Mouse (Mus musculus): ENCODE results near the gene Cuedc1. TPM values are rescaled to one million over a fixed set of nuclear protein-coding genes. Genes with fewer than 3 reads are reported as not detected.

Gene Cuedc1
- polyA plus RNA-seq, 1 experiment: 53.2 TPM

DNA sequence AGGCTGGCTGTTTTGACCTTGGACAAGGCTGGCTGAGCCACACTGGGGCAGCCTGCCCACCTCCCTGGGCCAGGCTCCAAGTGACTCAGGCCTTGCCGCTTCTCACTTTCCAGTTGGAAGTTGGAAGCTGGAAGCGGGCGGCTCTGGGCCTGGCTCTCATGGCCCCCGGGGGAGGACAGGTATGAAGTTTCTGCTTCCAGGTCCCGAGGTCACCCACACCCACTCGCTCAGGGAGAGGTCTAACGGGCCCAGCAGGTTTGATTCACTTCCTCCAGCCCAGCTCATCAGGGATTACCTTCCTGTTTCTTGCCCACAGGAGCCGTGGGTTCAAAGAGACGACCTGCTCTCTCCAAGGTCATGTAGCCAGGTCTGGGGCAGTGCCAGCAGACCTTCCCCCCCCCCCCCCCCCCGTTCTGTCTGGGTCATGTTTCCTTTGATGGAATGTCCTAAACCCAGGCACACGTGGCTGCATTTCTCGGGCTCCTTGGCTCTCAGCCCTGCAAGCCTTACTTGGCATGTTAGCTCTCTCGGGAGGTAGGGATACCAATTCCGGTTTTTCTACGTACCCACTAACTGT lies 67.0 kb downstream of the Cuedc1 start:
- DNase-seq (ENCODE audit: low read depth): peak; percentile 44
- TF ChIP-seq CTCF (IDR thresholded peaks at IDR 0.05; ENCODE audit: borderline replicate concordance, extremely low read depth, insufficient read depth, insufficient read length): no peak
- TF ChIP-seq POLR2A (IDR thresholded peaks at IDR 0.05; ENCODE audit: borderline replicate concordance, extremely low read depth, insufficient read depth, insufficient read length, poor library complexity, severe bottlenecking): no peak

DNA sequence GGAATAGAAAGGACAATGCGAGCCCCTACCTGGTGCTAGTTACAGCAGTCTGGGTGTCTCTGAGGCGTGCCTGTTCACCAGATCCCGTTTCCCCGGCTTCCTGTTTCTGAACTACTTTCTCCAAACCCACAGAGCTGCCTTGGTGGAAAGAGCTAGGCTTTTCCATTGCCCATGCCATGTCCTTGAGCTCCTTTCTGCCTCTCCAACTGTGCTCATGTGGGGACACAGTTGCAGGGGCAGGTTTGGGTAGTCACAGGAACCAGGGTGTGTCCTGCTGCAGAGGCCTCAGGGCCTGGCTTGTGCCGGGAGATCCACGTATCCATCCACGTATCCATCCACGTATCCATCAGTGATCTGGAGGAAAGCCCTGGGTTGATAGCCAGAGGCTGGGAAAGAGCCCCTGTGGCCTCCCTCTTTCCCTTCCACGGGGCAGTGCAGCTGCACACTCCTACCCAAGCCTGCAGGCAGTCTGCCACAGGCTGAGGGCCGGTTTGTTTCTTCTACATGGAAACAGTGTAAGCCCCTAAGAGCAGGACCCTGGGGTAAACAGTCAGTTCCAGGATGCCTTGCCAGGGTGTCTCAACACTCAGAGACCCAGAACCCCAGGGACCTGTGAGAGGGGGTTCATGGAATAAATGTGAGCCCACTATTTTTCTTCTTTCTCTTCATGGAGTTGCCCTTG lies 68.0 kb downstream of the Cuedc1 start:
- TF ChIP-seq CTCF (IDR thresholded peaks at IDR 0.05; ENCODE audit: borderline replicate concordance, extremely low read depth, insufficient read depth, insufficient read length): no peak
- no peak for TF ChIP-seq POLR2A (IDR thresholded peaks at IDR 0.05; ENCODE audit: borderline replicate concordance, extremely low read depth, insufficient read depth, insufficient read length, poor library complexity, severe bottlenecking)
- DNase-seq (ENCODE audit: low read depth): peak; percentile 39

- no peak for DNase-seq (ENCODE audit: low read depth)
- TF ChIP-seq CTCF (IDR thresholded peaks at IDR 0.05; ENCODE audit: borderline replicate concordance, extremely low read depth, insufficient read depth, insufficient read length) (no peak), POLR2A (IDR thresholded peaks at IDR 0.05; ENCODE audit: borderline replicate concordance, extremely low read depth, insufficient read depth, insufficient read length, poor library complexity, severe bottlenecking) (no peak)
These were observed 68.6 kb downstream of the Cuedc1 start for GRCm38 (mm10) chr11:88166471-88166870.

DNA sequence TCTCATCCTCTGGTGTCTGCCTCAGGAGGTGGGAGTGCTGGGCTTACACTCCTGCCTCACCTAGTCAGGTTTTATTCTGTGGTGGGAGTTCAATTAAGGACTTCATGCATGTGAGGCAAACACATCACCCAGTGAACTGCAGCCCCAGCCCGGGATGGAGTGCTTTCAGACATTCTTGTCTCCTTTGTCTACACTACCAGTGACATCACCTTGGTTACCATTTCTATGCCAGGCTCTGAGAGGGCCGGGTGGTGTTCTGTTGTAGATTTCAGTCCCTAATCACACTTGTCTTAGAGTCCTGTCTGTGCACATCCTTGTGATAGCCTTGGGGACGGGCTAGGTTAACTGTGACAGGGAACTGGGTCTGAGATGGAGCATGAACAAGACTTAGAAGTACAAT lies 70.8 kb downstream of the Cuedc1 start:
- peak; percentile 80 for DNase-seq (ENCODE audit: low read depth)
- TF ChIP-seq POLR2A (IDR thresholded peaks at IDR 0.05; ENCODE audit: borderline replicate concordance, extremely low read depth, insufficient read depth, insufficient read length, poor library complexity, severe bottlenecking) (no peak), CTCF (IDR thresholded peaks at IDR 0.05; ENCODE audit: borderline replicate concordance, extremely low read depth, insufficient read depth, insufficient read length) (no peak)

GRCm38 (mm10) chr11:88169531-88170040 lies 71.7 kb downstream of the Cuedc1 start:
- no peak for DNase-seq (ENCODE audit: low read depth)

DNA sequence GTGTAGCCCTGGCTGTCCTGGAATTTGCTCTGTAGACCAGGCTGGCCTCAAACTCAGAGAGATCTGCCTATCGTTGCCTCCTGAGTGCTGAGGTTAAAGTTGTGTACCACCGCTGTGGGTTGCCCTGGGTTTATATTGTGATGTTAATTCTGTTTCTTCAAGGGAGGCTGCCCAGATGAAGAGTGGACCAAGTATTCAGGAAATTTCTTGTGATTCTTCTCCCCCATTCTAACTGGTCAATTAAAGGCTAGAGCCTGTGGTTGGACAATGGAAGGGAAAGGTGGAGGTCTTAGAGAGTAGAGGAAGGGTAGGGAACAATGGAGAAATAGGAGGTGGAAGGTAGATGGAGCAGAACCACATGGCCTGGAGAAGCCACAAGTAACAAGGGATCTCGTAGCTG lies 72.7 kb downstream of the Cuedc1 start:
- no peak for DNase-seq (ENCODE audit: low read depth)
- TF ChIP-seq POLR2A (IDR thresholded peaks at IDR 0.05; ENCODE audit: borderline replicate concordance, extremely low read depth, insufficient read depth, insufficient read length, poor library complexity, severe bottlenecking) (no peak), CTCF (IDR thresholded peaks at IDR 0.05; ENCODE audit: borderline replicate concordance, extremely low read depth, insufficient read depth, insufficient read length) (no peak)

More at GRCm38 (mm10) chr11:88169531-88170040, 71.7 kb downstream of the Cuedc1 start:
- no peak for TF ChIP-seq CTCF (IDR thresholded peaks at IDR 0.05; ENCODE audit: borderline replicate concordance, extremely low read depth, insufficient read depth, insufficient read length)

- no peak for TF ChIP-seq POLR2A (IDR thresholded peaks at IDR 0.05; ENCODE audit: borderline replicate concordance, extremely low read depth, insufficient read depth, insufficient read length, poor library complexity, severe bottlenecking)
These were observed 74.1 kb downstream of the Cuedc1 start for GRCm38 (mm10) chr11:88171876-88172442.

DNA sequence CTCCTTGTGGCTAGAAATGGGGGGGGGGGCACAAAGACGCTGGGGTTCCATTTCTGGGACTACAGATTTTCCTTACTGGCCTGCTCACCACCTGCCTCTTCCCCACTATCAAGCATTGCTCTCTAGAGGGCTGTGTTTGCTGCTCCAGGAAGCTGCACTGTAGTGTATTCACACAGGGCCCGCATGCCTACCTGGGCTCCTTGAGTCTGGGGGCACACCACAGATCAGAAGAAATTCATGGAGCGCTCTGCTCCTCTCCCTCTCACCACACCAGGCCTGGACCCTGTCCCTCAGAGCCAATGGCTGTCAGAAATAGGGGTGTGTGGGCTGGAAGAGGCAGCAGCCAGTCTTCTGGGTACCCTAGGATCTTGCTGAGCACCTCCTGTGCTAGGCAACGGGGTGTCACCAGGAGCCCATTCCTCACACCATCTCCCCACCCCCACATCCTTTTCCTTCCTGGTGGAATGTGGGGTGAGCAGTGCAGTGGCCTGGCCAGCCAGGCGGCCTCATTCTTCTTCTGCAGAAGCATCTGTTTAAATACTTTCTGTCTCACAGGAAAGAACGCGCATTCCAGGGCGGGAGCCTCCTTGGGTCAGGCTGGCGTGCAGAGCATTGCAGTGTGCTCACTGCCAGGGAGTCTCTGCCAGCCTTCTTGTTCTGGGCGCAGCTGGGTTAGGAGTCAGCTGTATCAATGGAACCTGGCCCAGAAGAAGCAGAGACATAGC lies 74.9 kb downstream of the Cuedc1 start:
- DNase-seq (ENCODE audit: low read depth): peak; percentile 53
- TF ChIP-seq POLR2A (IDR thresholded peaks at IDR 0.05; ENCODE audit: borderline replicate concordance, extremely low read depth, insufficient read depth, insufficient read length, poor library complexity, severe bottlenecking) (no peak), CTCF (IDR thresholded peaks at IDR 0.05; ENCODE audit: borderline replicate concordance, extremely low read depth, insufficient read depth, insufficient read length) (no peak)

More at GRCm38 (mm10) chr11:88171876-88172442, 74.1 kb downstream of the Cuedc1 start:
- no peak for DNase-seq (ENCODE audit: low read depth)

DNA sequence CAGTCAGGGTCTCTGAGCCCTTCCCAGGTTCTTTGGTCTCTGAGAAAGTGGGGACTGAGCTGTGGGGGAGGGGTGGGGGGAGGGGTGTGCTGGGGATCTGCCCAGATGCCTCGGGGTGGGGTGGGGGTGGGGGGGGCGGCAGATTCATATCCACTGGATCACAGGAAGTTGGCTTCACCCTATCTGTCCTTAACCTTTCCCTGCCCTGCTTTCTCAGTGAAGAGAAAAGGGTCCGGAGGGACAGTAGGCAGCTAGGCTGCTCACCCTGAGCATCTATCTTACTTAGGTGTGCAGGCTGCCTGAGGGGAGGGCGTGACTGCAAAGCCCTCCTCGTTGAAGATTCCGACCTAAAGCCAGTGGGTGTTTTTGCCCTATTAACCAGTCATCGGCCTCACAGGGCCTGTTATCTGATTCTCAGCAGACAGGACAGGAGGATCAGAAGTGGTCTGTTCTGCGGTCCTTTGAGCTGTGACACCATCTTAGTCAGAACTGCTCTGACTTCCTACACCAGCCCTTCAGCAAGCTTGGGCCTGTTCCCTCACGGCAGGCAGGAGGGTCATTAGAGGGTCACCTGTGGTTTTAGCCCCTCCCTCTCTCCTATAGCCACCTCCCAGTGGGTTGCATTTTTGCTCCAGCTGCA lies 75.6 kb downstream of the Cuedc1 start:
- TF ChIP-seq POLR2A (IDR thresholded peaks at IDR 0.05; ENCODE audit: borderline replicate concordance, extremely low read depth, insufficient read depth, insufficient read length, poor library complexity, severe bottlenecking) (no peak), CTCF (IDR thresholded peaks at IDR 0.05; ENCODE audit: borderline replicate concordance, extremely low read depth, insufficient read depth, insufficient read length) (no peak)
- no peak for DNase-seq (ENCODE audit: low read depth)

DNA sequence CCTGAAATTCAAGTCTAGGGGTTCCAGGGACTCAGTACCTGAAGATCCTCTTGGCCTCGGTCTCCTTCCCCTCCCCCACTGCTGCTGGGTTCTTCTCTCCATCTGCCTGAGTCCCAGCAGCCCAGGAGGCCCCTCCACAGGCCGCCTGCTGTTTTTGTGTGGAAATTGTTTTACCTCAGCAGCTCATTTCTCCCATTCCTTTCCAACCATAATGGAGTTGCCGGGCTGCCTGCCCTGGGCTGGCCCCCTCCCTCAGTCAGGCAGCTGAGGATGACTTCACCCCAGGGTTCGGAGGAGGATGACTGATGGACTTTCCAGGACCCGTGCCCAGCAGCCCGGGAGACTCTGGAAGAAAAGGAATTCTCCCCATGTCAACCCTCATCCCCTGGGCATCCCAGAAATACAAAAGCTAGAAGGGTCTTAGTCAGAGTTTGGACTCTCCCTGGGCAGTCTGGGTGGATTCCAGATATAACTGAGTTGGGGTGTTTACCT lies 82.7 kb downstream of the Cuedc1 start:
- peak; percentile 64 for DNase-seq (ENCODE audit: low read depth)
- TF ChIP-seq POLR2A (IDR thresholded peaks at IDR 0.05; ENCODE audit: borderline replicate concordance, extremely low read depth, insufficient read depth, insufficient read length, poor library complexity, severe bottlenecking): no peak
- no peak for TF ChIP-seq CTCF (IDR thresholded peaks at IDR 0.05; ENCODE audit: borderline replicate concordance, extremely low read depth, insufficient read depth, insufficient read length)

All from brain, embryonic 14.5 days (tissue).